Mouse (Mus musculus) ES-E14 (cell line): ENCODE measurements around the gene Cfap61.

ENCODE experiments used
- CHD2 ChIP-seq: IDR thresholded peaks from 2 replicates; pipeline ENCODE4 v1.6.1; 2014; ENCODE audit warnings: mild to moderate bottlenecking, low read depth, low read length, inconsistent platforms
- HCFC1 ChIP-seq: IDR thresholded peaks from 2 replicates; pipeline ENCODE4 v1.6.1; 2012; ENCODE audit warnings: low read length, inconsistent platforms, borderline replicate concordance; ENCODE audit not compliant: insufficient read depth
- MAFK ChIP-seq: IDR thresholded peaks from 2 replicates; pipeline ENCODE4 v1.6.1; 2014; ENCODE audit warnings: mild to moderate bottlenecking, low read depth, low read length, inconsistent platforms; ENCODE audit not compliant: insufficient read depth
- ZC3H11A ChIP-seq: IDR thresholded peaks from 2 replicates; pipeline ENCODE4 v1.6.1; 2012; ENCODE audit warnings: low read depth, mild to moderate bottlenecking, inconsistent platforms, low read length, borderline replicate concordance

GRCm38 (mm10) chr2:146073300-146073699 is 138.7 kb downstream of the Cfap61 start:
- TF ChIP-seq ZC3H11A = no peak
- no peak for TF ChIP-seq HCFC1
- no peak for TF ChIP-seq CHD2
- no peak for TF ChIP-seq MAFK
